Mouse (Mus musculus) bone marrow, adult 2 months (tissue): Measurements from ENCODE around the gene Serinc3.
"Not testable (repeated sequence)": the region's sequence is repeated elsewhere in the genome, so short reads cannot be mapped to it uniquely, and the experiment has no call there.

ENCODE experiments used
- CTCF ChIP-seq: fragments of 200-500 bp; IDR thresholded peaks from 2 replicates; pipeline ENCODE4 v1.5.1; 2011; ENCODE audit warnings: low read length, control low read depth; ENCODE audit not compliant: control insufficient read depth, insufficient read depth
- POLR2A ChIP-seq: fragments of 200-500 bp; IDR thresholded peaks from 2 replicates; pipeline ENCODE4 v1.6.1; 2011; ENCODE audit warnings: low read depth, mild to moderate bottlenecking, control low read depth, low read length, borderline replicate concordance; ENCODE audit not compliant: control insufficient read depth

- not testable (repeated sequence) for TF ChIP-seq CTCF, POLR2A
Measured at GRCm38 (mm10) chr2:163621401-163621800, 23.5 kb downstream of the Serinc3 start.
